Mouse (Mus musculus) heart, postnatal 0 days (tissue): ENCODE data around the gene Gm37240. TPM values are rescaled to one million over a fixed set of nuclear protein-coding genes. Genes with fewer than 3 reads are reported as not detected.

Experiments
- ATAC-seq: fragments of 200-750 bp; cut with Nextera tagmentation; 2 replicates; pipeline ENCODE4 v1.8.0; 2017; ENCODE audit warnings: low read depth, moderate number of reproducible peaks, moderate library complexity; ENCODE audit not compliant: insufficient read depth
- DNase-seq: peaks from one replicate; pipeline ENCODE4 v3.0.0-alpha.2; 2016; ENCODE audit warnings: low spot score
- H3K27ac ChIP-seq: fragments of 300-500 bp; sonication (generic); 2 replicates; pipeline ENCODE4 v1.5.1; 2014; ENCODE audit warnings: low read depth, mild to moderate bottlenecking
- H3K27me3 ChIP-seq: fragments of 300-500 bp; sonication (generic); 2 replicates; pipeline ENCODE4 v1.6.1; 2014; ENCODE audit warnings: low read length, mixed read lengths; ENCODE audit not compliant: control insufficient read depth, insufficient read depth
- H3K36me3 ChIP-seq: fragments of 300-500 bp; sonication (generic); replicated peaks from 2 replicates; pipeline ENCODE4 v1.6.1; 2014; ENCODE audit warnings: low read length, mixed read lengths; ENCODE audit not compliant: control insufficient read depth, insufficient read depth
- H3K4me1 ChIP-seq: fragments of 300-500 bp; sonication (generic); 2 replicates; pipeline ENCODE4 v1.6.1; 2014; ENCODE audit warnings: antibody characterized with exemption; ENCODE audit not compliant: control insufficient read depth, insufficient read depth
- H3K4me2 ChIP-seq: fragments of 300-500 bp; sonication (generic); 2 replicates; pipeline ENCODE4 v1.6.1; 2014; ENCODE audit warnings: low read depth, mild to moderate bottlenecking, low read length, moderate library complexity
- H3K4me3 ChIP-seq: fragments of 300-500 bp; sonication (generic); 2 replicates; pipeline ENCODE4 v1.5.1; 2014; ENCODE audit warnings: low read depth, low read length
- H3K9ac ChIP-seq: fragments of 300-500 bp; sonication (generic); replicated peaks from 2 replicates; pipeline ENCODE4 v1.6.1; 2014; ENCODE audit warnings: low read depth, low read length, mixed read lengths
- H3K9me3 ChIP-seq: fragments of 300-500 bp; sonication (generic); replicated peaks from 2 replicates; pipeline ENCODE4 v1.6.1; 2016; ENCODE audit warnings: low read length; ENCODE audit not compliant: control insufficient read depth
- CTCF ChIP-seq: IDR thresholded peaks from 2 replicates; pipeline ENCODE4 v1.5.1; 2016; ENCODE audit warnings: antibody characterized with exemption, control low read depth, low read depth
- EP300 ChIP-seq: IDR thresholded peaks from 2 replicates; pipeline ENCODE4 v1.6.1; 2016; ENCODE audit warnings: antibody characterized with exemption, low read depth
- WGBS: fragments of 180-500 bp; shearing (Covaris S2); extraction: QIAGEN DNeasy Blood & Tissue Kit; methylation state at CpG from one replicate; pipeline ENCODE4 v1.1.7; 2014; 5-methylcytosine and 5-hydroxymethylcytosine counted together
- polyA plus RNA-seq: library from polyadenylated mRNA; unstranded; fragments of >200 nt; fragmentation: Nextera tagmentation; extraction: Ambion mirVana; gene quantifications from 2 replicates; pipeline ENCODE4 v1.2.1, GENCODE M21; 2015
- total RNA-seq: library from RNA; depleted of rRNA; stranded (reverse); fragments of >200 nt; gene quantifications from 2 replicates; pipeline ENCODE4 v1.2.3, GENCODE M21; 2014; ENCODE audit warnings: low replicate concordance

The Gm37240 gene
- total and polyA plus RNA-seq, 2 experiments from 2014 or later = 21.7 to 72.1 TPM

DNA sequence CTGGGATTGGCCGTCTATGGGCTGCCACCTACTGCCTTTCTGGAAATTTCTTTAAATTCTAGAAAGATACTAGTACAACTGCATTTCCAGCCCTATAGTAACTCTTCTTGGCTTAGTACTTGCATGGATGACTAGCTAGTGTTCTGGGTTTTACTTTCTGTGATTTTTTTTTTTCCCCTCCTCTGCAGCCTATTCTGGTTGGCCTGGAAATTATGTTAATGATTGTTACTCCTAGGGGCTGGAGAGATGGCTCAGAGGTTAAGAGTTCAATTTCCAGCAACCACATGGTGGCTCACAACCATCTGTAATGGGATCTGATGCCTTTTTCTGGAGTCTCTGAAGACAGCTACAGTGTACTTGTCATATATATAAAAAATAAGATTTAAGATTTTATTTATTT lies 1036.9 kb downstream of the Gm37240 start:
- ATAC-seq = no peak
- no peak overlapping the region for H3K9ac ChIP-seq
- no peaks in the 10 kb centered on the region for H3K36me3 ChIP-seq
- DNase-seq = no peak
- no peak overlapping the region for H3K4me3 ChIP-seq
- no peak overlapping the region for H3K27ac ChIP-seq
- peaks cover 37% of the 10 kb centered on the region for H3K4me1 ChIP-seq
- no peak overlapping the region for H3K4me2 ChIP-seq
- no peaks in the 10 kb centered on the region for H3K9me3 ChIP-seq
- TF ChIP-seq EP300 = no peak
- no peak for TF ChIP-seq CTCF
- WGBS = 78% methylated on average over 1 of the region's 1 CpGs
- H3K27me3 ChIP-seq = no peaks in the 10 kb centered on the region

DNA sequence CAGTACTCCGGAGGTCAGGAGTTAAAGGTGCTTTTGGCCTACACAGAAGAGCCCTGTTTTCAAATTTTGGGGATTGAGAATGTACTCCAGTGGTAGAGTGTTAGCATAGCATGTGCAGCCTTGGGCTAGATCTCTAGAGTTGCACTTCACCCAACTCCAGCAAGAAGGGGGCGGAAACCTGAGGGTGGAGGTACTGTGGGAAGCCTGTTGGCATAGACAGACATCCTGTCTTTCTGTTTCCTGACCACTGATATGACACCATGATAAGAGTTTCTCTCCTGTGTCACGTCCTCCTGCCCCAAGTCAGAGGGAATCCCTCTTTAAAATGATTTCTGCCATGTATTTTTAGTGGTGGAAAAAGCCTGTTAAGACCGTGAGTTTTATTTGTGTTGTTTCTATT lies 1038.5 kb downstream of the Gm37240 start:
- 60% methylated on average over 4 of the region's 4 CpGs for WGBS
- no peak for TF ChIP-seq EP300
- no peak for TF ChIP-seq CTCF
- Histone ChIP-seq H3K9ac (no peak overlapping the region), H3K9me3 (no peaks in the 10 kb centered on the region), H3K4me2 (no peak overlapping the region), H3K4me1 (peaks cover 36% of the 10 kb centered on the region), H3K36me3 (no peaks in the 10 kb centered on the region), H3K27ac (no peak overlapping the region), H3K4me3 (no peak overlapping the region), H3K27me3 (no peaks in the 10 kb centered on the region)
- no peak for ATAC-seq
- no peak for DNase-seq

DNA sequence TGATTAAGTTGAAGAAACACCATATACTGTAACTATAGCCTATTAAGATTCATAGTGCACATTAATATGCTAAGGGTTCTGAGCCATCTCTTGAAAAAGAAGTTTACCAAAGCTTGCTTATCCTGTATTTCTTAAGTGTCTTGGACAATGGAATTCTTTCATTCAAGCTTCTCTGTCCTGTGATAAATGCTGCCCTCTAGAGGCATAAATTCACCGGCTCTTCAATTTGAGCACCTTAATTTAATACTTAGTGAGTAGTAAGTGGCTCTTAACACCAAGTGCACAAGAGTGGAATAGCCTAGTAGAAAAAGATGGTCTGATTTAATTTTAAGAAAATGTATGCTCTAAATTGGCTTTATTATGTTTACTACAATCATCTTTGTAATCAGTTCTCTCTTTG lies 1043.7 kb downstream of the Gm37240 start:
- Histone ChIP-seq H3K36me3 (no peaks in the 10 kb centered on the region), H3K27me3 (no peaks in the 10 kb centered on the region), H3K9me3 (no peaks in the 10 kb centered on the region), H3K4me1 (peaks cover 8% of the 10 kb centered on the region; the same call in 1 of the 2 replicates), H3K4me3 (no peak overlapping the region), H3K9ac (no peak overlapping the region), H3K4me2 (no peak overlapping the region), H3K27ac (no peak overlapping the region)
- TF ChIP-seq EP300 (no peak), CTCF (peak; percentile 79)
- ATAC-seq = no peak
- WGBS = 35% methylated on average over 1 of the region's 1 CpGs
- peak; percentile 76 for DNase-seq

DNA sequence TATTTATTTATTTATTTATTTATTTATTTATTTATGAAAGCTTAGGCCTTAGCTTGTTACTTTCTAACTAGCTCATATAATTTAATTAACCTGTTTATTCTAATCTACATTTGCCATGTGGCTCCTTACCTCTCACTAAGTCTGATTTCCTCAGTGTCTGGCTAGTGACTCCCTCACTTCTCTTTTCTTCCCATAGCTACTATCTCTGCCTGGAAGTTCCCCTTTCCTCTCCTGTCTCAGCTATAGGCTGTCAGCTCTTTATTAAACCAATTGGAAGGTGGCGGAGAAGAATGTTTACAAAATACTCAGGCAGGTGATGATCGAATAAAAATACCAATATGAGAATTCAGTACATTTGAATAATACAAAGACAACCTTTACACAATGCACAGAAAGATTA lies 1044.5 kb downstream of the Gm37240 start:
- Histone ChIP-seq H3K27ac (no peak overlapping the region), H3K9me3 (no peaks in the 10 kb centered on the region), H3K36me3 (no peaks in the 10 kb centered on the region), H3K27me3 (no peaks in the 10 kb centered on the region), H3K9ac (no peak overlapping the region), H3K4me1 (peaks cover 8% of the 10 kb centered on the region; the same call in 1 of the 2 replicates), H3K4me2 (no peak overlapping the region), H3K4me3 (no peak overlapping the region)
- TF ChIP-seq CTCF (no peak), EP300 (no peak)
- no peak for ATAC-seq
- DNase-seq = no peak
- WGBS = 75% methylated on average over 2 of the region's 2 CpGs

DNA sequence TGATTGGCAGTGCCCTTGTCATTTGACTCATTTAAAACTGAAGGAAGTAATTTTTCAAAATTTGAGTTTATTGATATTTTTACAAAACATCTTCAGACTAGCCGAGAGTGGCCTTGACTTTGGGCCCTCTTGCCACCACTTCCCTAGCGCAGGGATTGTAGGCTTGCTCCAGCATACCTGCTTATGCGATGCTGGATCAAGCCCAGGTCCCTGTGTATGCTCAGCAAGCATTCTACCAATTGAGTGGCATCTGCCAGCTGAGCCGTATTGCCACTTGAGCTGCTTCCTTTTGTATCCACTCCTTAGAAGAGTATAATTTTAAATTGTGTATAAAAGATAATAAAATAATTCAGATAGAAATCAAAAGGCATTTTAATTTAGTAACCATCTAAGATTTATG lies 1046.0 kb downstream of the Gm37240 start:
- Histone ChIP-seq H3K27ac (no peak overlapping the region), H3K4me3 (no peak overlapping the region), H3K9ac (no peak overlapping the region), H3K36me3 (no peaks in the 10 kb centered on the region), H3K4me2 (no peak overlapping the region), H3K9me3 (no peaks in the 10 kb centered on the region), H3K4me1 (no peaks in the 10 kb centered on the region), H3K27me3 (no peaks in the 10 kb centered on the region)
- ATAC-seq (no peak), DNase-seq (no peak)
- WGBS = 84% methylated on average over 4 of the region's 4 CpGs
- no peak for TF ChIP-seq EP300
- TF ChIP-seq CTCF = no peak

DNA sequence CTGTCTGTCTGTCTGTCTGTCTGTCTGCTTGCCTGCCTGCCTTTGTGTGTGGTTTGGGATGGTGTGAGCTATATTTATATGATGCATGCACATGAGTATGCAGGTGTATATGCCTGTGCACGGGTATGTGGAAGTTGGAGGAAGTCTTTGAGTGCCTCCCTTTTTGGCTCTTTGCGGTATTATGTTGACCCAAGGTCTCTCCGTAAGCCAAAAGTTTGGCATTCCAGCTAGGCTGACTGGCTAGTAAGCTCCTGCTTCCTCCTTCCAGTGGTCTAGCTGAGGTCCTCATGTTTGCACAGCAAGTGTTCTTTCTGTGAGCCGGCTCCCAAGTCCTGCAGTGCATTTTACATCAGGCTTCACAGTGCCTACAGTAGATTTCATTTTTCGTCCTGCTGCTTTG lies 1047.8 kb downstream of the Gm37240 start:
- no peak overlapping the region for H3K27ac ChIP-seq
- H3K9me3 ChIP-seq = no peaks in the 10 kb centered on the region
- no peak overlapping the region for H3K9ac ChIP-seq
- no peak for ATAC-seq
- H3K36me3 ChIP-seq = no peaks in the 10 kb centered on the region
- no peaks in the 10 kb centered on the region for H3K27me3 ChIP-seq
- DNase-seq = no peak
- WGBS = 76% methylated on average over 5 of the region's 5 CpGs
- no peaks in the 10 kb centered on the region for H3K4me1 ChIP-seq
- H3K4me2 ChIP-seq = no peak overlapping the region
- TF ChIP-seq CTCF = no peak
- TF ChIP-seq EP300 = no peak
- H3K4me3 ChIP-seq = no peak overlapping the region
